Mouse (Mus musculus) gastrocnemius, postnatal 36 days (tissue): ENCODE data around the gene Itpkb. TPM values are rescaled to one million over a fixed set of nuclear protein-coding genes. Genes with fewer than 3 reads are reported as not detected.

ENCODE experiments used
- DNase-seq, 2 experiments: peaks; one replicate each; pipeline ENCODE4 v3.0.0; 2022
- intact Hi-C: fragments of 180-260 bp; cut with DNase I; formaldehyde crosslinking; loops from one replicate; pipeline ENCODE4 v1.15.1; 2025
- total RNA-seq, 2 experiments: library from RNA; stranded (reverse); gene quantifications; 2 replicates each; pipeline ENCODE4 v1.2.3; 2021

Itpkb gene
- total RNA-seq, 2 experiments from 2014 or later: 16.0 to 18.2 TPM

- intact Hi-C loops: loop anchor here (1.0 to 10.0 kb wide), 3 partner anchors 76 to 553 kb away; partner anchors contain the start of gene Itpkb
- DNase-seq: no peak
Observed at GRCm38 (mm10) chr1:180407727-180408719, 77.7 kb downstream of the Itpkb start.

GRCm38 (mm10) chr1:180408832-180409231 is 78.5 kb downstream of the Itpkb start:
- no peak for DNase-seq
- intact Hi-C loops: loop anchor here (5.0 to 10.0 kb wide), 2 partner anchors 77 to 554 kb away; partner anchors contain the start of gene Itpkb

GRCm38 (mm10) chr1:180409771-180410170 is 79.5 kb downstream of the Itpkb start:
- intact Hi-C loops: loop anchor here (5.0 to 10.0 kb wide), 2 partner anchors 77 to 555 kb away; partner anchors contain the start of gene Itpkb

GRCm38 (mm10) chr1:180410306-180410705 is 80.0 kb downstream of the Itpkb start:
- intact Hi-C loops: no loop called here
- no peak for DNase-seq

More at GRCm38 (mm10) chr1:180409771-180410170, 79.5 kb downstream of the Itpkb start:
- DNase-seq: no peak

GRCm38 (mm10) chr1:180415064-180415463 is 84.8 kb downstream of the Itpkb start:
- intact Hi-C loops: no loop called here
- DNase-seq: no peak

DNA sequence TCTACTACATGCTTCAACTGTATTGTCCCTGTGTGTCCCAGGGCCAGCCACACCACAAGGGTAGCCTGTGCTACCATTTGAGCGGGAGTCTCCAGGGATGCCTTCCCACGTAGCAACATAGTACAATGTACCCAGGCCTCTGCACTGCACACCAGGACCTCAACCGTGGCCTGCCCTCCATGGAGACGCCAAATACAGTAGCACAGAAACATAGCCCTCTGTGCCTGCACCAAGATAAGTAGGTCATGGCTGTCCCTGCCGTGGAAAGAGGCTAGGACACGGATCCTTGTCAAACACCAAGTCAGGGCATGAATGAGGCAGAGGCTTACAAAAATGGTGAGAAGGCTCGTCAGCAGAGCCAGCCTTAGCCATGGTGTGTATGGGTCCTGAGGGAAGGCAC is 85.6 kb downstream of the Itpkb start:
- DNase-seq: no peak
- intact Hi-C loops: no loop called here

GRCm38 (mm10) chr1:180417118-180417517 is 86.8 kb downstream of the Itpkb start:
- intact Hi-C loops: no loop called here
- DNase-seq: no peak

DNA sequence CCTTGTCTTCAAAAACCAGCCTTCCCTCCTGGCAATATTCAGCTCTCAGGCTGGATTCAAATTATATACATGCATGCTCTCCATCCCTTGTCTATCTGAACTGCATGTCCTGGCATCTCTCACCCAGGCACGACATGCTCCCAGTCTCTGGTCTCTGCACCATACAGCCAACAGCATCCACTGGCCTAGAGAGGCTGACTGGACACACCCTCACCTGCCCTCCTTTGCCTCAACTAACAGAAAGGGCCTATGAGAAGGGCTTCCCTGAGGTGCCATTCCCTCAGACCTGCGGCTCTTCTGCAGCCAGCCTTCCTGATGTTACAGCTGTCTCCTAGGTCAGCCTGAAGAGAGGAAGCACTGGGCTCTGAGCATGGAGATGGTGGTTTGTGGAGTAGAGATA is 88.8 kb downstream of the Itpkb start:
- intact Hi-C loops: no loop called here
- DNase-seq: no peak

- DNase-seq: no peak
- intact Hi-C loops: no loop called here
Observed at GRCm38 (mm10) chr1:180420496-180421164, 90.3 kb downstream of the Itpkb start.

GRCm38 (mm10) chr1:180421165-180421909 is 91.1 kb downstream of the Itpkb start:
- no peak for DNase-seq
- intact Hi-C loops: no loop called here

DNA sequence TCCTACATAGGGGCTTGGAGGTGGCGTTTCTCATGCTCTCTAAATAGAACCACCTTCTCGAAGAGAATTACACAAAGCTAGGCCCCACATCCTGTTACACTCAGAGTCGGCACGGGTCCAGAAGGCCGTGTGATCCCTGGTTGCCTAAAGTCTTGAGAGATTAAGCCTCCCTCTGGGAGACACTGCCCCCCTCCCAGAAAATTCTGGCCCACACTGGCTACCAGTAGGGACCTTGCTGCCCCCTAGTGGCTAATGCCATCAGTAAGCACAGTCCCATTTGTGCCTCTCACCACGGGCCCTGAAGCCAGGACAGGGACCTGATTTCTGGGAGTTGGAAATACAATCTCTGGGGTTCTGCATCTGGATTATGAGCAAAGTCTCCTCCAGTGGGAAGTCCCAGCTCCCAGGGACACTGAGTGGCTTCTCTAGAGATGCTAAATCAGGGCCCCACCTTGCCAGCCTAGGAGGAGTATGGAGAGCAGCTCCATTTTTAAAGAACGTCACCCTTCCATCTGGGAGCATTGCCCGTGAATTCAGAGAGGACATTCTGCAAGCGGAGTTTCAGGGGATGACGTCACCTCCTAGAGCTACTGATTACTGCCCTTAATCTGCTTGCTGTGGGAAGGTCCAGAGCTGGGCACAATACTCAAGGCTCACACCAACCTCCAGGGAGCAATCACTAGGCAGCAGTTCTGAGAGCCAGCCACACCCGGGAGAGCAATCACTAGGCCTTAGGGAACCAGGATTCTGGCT is 92.0 kb downstream of the Itpkb start:
- peak; percentile 66 to 73 for DNase-seq
- intact Hi-C loops: no loop called here

DNA sequence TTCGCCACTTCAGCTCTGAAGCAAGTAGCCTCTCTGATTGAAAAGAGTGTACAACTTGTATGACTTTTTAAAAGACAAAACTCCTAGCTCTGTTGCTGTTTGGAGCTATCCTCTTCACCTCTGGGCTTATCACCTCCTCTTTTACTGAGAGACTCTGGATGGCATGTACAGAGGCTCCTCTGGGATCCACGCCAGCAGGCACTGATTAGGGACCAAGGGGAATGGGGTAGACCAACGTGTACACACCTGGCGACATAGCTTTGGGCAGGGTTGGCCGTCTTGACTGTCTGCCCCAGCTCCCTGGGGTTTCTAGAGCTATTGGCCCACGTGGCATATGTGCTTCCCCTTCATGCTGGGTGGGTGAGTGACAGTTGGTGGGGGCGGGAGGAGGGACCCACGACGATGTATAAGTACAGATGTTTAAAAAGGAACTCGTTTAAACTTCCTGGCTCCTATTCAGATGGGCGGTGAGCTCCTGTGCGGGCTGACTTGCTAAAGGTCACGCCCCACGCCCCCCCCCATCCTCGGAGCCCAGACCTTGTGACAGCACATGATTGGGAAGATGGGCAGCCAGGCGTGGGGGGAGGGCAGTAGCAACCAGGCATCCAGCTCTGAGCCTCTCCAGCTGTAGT is 92.8 kb downstream of the Itpkb start:
- intact Hi-C loops: no loop called here
- DNase-seq: no peak

DNA sequence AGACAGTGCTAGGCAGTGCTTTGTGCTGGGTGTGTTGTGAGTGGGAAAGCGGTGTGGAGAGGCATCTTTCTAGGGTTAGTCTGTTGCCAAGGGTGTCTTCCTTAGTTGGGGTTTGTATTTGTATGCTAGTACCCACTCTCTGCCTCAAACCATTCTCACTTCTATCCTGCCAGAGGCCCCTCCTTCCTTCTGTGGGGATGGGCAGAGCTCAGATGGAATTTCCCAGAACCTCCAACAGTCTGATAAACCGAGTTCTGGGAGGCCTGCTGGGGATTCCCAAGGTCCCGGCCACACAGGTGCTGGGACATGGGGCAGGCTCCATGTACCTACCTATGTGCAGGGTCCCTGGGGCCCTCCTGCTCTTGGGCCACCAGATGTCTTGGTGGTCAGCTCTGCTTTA is 93.6 kb downstream of the Itpkb start:
- DNase-seq: no peak
- intact Hi-C loops: no loop called here

DNA sequence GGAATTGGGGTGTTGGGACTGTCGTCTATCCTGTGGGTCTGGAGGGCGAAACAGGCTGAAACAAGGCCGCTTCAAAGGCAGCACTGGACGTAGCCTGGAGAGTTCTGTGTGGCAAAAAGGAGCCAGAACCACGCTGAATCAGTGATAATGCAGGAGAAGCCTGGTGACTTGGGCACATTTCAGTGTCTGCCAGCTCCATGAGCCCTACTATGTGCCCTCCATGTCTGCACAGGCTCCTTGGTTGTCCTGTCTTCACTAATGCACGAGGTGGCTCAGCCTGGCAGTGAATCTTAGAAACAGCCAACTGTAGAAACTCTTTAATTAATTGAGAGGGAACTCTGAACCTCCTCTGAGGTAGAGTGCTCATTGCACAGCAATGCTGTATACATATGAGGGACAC is 96.1 kb downstream of the Itpkb start:
- intact Hi-C loops: no loop called here
- DNase-seq: no peak

DNA sequence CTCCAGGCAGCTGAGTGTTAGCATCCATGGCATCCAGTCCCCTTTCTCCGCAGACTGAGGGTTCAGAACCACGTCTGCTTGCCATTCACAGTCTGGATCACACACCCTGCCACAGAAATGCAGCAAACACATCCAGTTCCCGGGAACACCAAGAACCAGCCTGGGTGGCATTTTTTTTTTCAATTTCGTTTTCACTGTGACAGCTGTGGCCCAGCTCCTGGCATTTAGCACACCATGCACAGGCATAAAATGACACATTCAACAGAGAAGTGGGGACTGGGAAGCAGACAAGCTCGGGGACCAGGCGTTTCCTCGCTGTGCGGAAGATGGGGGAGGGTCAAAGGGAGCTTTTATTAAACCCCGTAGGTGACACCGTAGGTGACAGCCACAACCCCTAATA is 97.4 kb downstream of the Itpkb start:
- intact Hi-C loops: no loop called here
- DNase-seq: no peak

DNA sequence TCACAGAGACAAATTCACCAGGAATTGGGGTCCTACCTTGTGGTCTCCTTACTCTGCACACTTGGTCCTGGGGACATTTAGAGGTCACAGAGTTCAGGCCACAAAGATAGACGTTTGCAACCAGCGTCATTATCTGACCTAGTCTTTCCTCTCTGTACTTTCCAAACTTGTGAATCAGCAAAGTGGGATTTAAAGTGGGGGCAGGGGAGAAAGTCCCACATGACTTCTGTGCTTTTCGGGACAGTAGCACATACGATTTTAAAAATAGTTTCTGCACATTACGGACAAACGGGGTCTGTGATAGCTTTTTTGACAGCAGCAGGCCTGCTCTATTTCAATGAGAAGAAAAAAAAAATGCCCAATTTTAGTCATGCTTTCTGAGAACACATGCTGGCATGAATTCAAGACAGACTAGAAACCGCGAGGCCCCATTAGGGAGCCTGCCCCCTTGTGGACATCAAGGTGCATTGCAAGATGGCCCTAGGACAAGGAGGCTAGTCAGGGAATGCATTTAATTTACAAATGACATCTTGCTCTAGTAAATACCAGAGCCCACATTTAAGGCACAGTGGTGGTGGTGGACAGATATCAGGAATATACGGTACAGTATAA is 97.9 kb downstream of the Itpkb start:
- intact Hi-C loops: no loop called here

GRCm38 (mm10) chr1:180428871-180429270 is 98.6 kb downstream of the Itpkb start:
- DNase-seq: no peak
- intact Hi-C loops: no loop called here

More for the DNA sequence above, 97.9 kb downstream of the Itpkb start:
- no peak for DNase-seq

- intact Hi-C loops: loop anchor here (5.0 kb wide), 1 partner anchor 332 kb away; no protein-coding TSS in a partner anchor
- DNase-seq: no peak
Observed at GRCm38 (mm10) chr1:180429819-180430218, 99.5 kb downstream of the Itpkb start.

- intact Hi-C loops: loop anchor here (5.0 kb wide), 1 partner anchor 330 kb away; no protein-coding TSS in a partner anchor
- no peak for DNase-seq
Observed at GRCm38 (mm10) chr1:180431833-180432232, 101.5 kb downstream of the Itpkb start.
